8 mouse cellular contexts compared by ENCODE assay signal in genomic region chr4:43560976-43561375, GRCm38 (mm10). TPM values are rescaled to one million over a fixed set of nuclear protein-coding genes. Genes with fewer than 3 reads are reported as not detected.
DNase-seq lines count a peak whose midpoint lies in the region; ATAC-seq and TF ChIP-seq lines count a peak whose summit lies in the region.

No protein-coding gene starts in this region.

- TF ChIP-seq CTCF in bone marrow macrophage, adult 2 months (IDR thresholded peaks at IDR 0.05; ENCODE audit: low read depth, low read length): no peak

- H3ac ChIP-seq in myocyte (ENCODE audit: control insufficient read depth, insufficient read length): peak overlapping the region; percentile 88

- H3K9ac ChIP-seq in kidney, embryonic 15.5 days: peak overlapping the region; percentile 96
- H3K9ac ChIP-seq in hindbrain, embryonic 16.5 days (ENCODE audit: low read depth, low read length): peak overlapping the region; percentile 96

- H3K4me1 ChIP-seq in kidney, embryonic 15.5 days: peaks cover 58% of the 10 kb centered on the region
- peaks cover 31% of the 10 kb centered on the region for H3K4me1 ChIP-seq in bone marrow macrophage, adult 2 months (ENCODE audit: control insufficient read depth, insufficient read depth, low read length)
- peaks cover 34% of the 10 kb centered on the region for H3K4me1 ChIP-seq in hindbrain, embryonic 16.5 days (ENCODE audit: control insufficient read depth, insufficient read depth, low read depth, low read length)

- H3K9me3 ChIP-seq in kidney, embryonic 15.5 days (replicated peaks): no peaks in the 10 kb centered on the region
- no peaks in the 10 kb centered on the region for H3K9me3 ChIP-seq in hindbrain, embryonic 16.5 days (ENCODE audit: control insufficient read depth, low read length)

- ATAC-seq in kidney, embryonic 15.5 days (replicated peaks; ENCODE audit: low FRiP score): no peak
- ATAC-seq in hindbrain, embryonic 16.5 days: no peak
- no peak for ATAC-seq in megakaryocyte progenitor cell, adult 5-6 weeks (replicated peaks; ENCODE audit: poor library complexity)

- DNase-seq in kidney, postnatal 10 days: no peak
- DNase-seq in adrenal gland, adult 18-20 months (ENCODE audit: low spot score in 2 of 2): no peak
- DNase-seq in right cerebral cortex, postnatal 10 days (ENCODE audit: low spot score in 2 of 2): no peak

- H3K79me2 ChIP-seq in myocyte (ENCODE audit: control insufficient read depth, insufficient read depth): peaks cover 58% of the 10 kb centered on the region

- no peaks in the 10 kb centered on the region for H3K27me3 ChIP-seq in kidney, embryonic 15.5 days
- H3K27me3 ChIP-seq in hindbrain, embryonic 16.5 days (replicated peaks; ENCODE audit: control insufficient read depth, insufficient read depth, low read length): no peaks in the 10 kb centered on the region
- no peaks in the 10 kb centered on the region for H3K27me3 ChIP-seq in myocyte (ENCODE audit: control insufficient read depth, insufficient read depth, insufficient read length)

- peak overlapping the region; percentile 100 for H3K27ac ChIP-seq in kidney, embryonic 15.5 days
- H3K27ac ChIP-seq in bone marrow macrophage, adult 2 months (ENCODE audit: insufficient read depth, low read depth, low read length): peak overlapping the region; percentile 96
- H3K27ac ChIP-seq in hindbrain, embryonic 16.5 days (ENCODE audit: low read depth, low read length): no peak overlapping the region

- WGBS in kidney, embryonic 15.5 days: 12% methylated on average over 2 of the region's 2 CpGs
- WGBS in hindbrain, embryonic 16.5 days: 40% methylated on average over 2 of the region's 2 CpGs

- peak overlapping the region; percentile 90 for H3K4me3 ChIP-seq in kidney, embryonic 15.5 days (replicated peaks)
- peak overlapping the region; percentile 86 for H3K4me3 ChIP-seq in bone marrow macrophage, adult 2 months (ENCODE audit: insufficient read depth, low read length)
- H3K4me3 ChIP-seq in hindbrain, embryonic 16.5 days (ENCODE audit: low read length): peak overlapping the region; percentile 72
- peak overlapping the region; percentile 82 for H3K4me3 ChIP-seq in myocyte

- peak overlapping the region; percentile 85 for H3K4me2 ChIP-seq in kidney, embryonic 15.5 days
- H3K4me2 ChIP-seq in hindbrain, embryonic 16.5 days (ENCODE audit: low read length): peak overlapping the region; percentile 95
- H3K4me2 ChIP-seq in myocyte (ENCODE audit: low read depth): peak overlapping the region; percentile 96

- TF ChIP-seq POLR2A in bone marrow macrophage, adult 2 months (IDR thresholded peaks at IDR 0.05; ENCODE audit: borderline replicate concordance, low read depth, low read length): no peak
- no peak for TF ChIP-seq POLR2A in myocyte (IDR thresholded peaks at IDR 0.05; ENCODE audit: insufficient read length, low read depth)

- H3K36me3 ChIP-seq in kidney, embryonic 15.5 days: peaks cover 30% of the 10 kb centered on the region
- H3K36me3 ChIP-seq in hindbrain, embryonic 16.5 days (ENCODE audit: control insufficient read depth, insufficient read depth, low read length): peaks cover 15% of the 10 kb centered on the region
- peaks cover 21% of the 10 kb centered on the region for H3K36me3 ChIP-seq in myocyte (ENCODE audit: control insufficient read depth, insufficient read depth)

TF ChIP-seq in myocyte, 11 proteins besides CTCF, POLR2A, EP300 and RAD21:
- no peak for TF ChIP-seq TCF3 (IDR thresholded peaks at IDR 0.05; ENCODE audit: insufficient read length, low read depth)
- no peak for TF ChIP-seq REST (IDR thresholded peaks at IDR 0.05; ENCODE audit: insufficient read depth, insufficient read length)
- TF ChIP-seq USF1 (IDR thresholded peaks at IDR 0.05; ENCODE audit: low read depth): no peak
- TF ChIP-seq MAX (IDR thresholded peaks at IDR 0.05; ENCODE audit: low read depth): no peak
- no peak for TF ChIP-seq POLR2AphosphoS2 (IDR thresholded peaks at IDR 0.05; ENCODE audit: insufficient read length, low read depth)
- no peak for TF ChIP-seq MYOG (IDR thresholded peaks at IDR 0.05; ENCODE audit: control insufficient read depth in 1 of 3, insufficient read depth in 1 of 3, insufficient read length in 2 of 3, low read depth in 2 of 3)
- TF ChIP-seq SRF (IDR thresholded peaks at IDR 0.05; ENCODE audit: control insufficient read depth, insufficient read length, low read depth): no peak
- TF ChIP-seq MYOD1 (IDR thresholded peaks at IDR 0.05; ENCODE audit: control insufficient read depth in 1 of 3, insufficient read length in 2 of 3, low read depth in 2 of 3): no peak
- no peak for TF ChIP-seq E2F4 (IDR thresholded peaks at IDR 0.05; ENCODE audit: insufficient read depth)
TF ChIP-seq in myocyte: peak in this region for 0.

RNA-seq across cellular contexts. Expression of gene Creb3, which starts 1.2 kb away (rescaled TPM):
- polyA plus RNA-seq in kidney, embryonic 15.5 days (2015; fragmentation: Nextera tagmentation; extraction: Ambion mirVana): 61.6 and 66.4 TPM in 2 replicates
- 50.7 and 54.0 TPM in 2 replicates for polyA plus RNA-seq in bone marrow macrophage, adult 2 months (2012; ENCODE audit: insufficient read depth, insufficient read length, missing spikeins)
- 90.8 and 94.1 TPM in 2 replicates for polyA plus RNA-seq in hindbrain, embryonic 16.5 days (2015; fragmentation: Nextera tagmentation; extraction: Ambion mirVana)
- polyA plus RNA-seq in myocyte (2012; fragmentation: generic; extraction: Trizol): 73.9 TPM
- total RNA-seq in adrenal gland, adult 18-20 months (2021): 100 to 1,000 TPM in 1 of 2 experiments, 10 to 100 TPM in 1; 95.8 to 144 TPM
- total RNA-seq in megakaryocyte progenitor cell, adult 5-6 weeks (2015): 8.9 and 10.3 TPM in 2 replicates
- total RNA-seq in megakaryocyte progenitor cell, adult 5-6 weeks (2017): 41.6 and 64.7 TPM in 2 replicates

RNA-seq across cellular contexts. Expression of gene Tln1, which starts 1.5 kb away (rescaled TPM):
- 71.8 and 81.0 TPM in 2 replicates for polyA plus RNA-seq in kidney, embryonic 15.5 days (2015; fragmentation: Nextera tagmentation; extraction: Ambion mirVana)
- polyA plus RNA-seq in bone marrow macrophage, adult 2 months (2012; ENCODE audit: insufficient read depth, insufficient read length, missing spikeins): 168 and 219 TPM in 2 replicates
- 56.2 and 61.1 TPM in 2 replicates for polyA plus RNA-seq in hindbrain, embryonic 16.5 days (2015; fragmentation: Nextera tagmentation; extraction: Ambion mirVana)
- 225 TPM for polyA plus RNA-seq in myocyte (2012; fragmentation: generic; extraction: Trizol)
- total RNA-seq in adrenal gland, adult 18-20 months (2021): 100 to 1,000 TPM; 167 to 208 TPM
- total RNA-seq in megakaryocyte progenitor cell, adult 5-6 weeks (2015): 125 and 138 TPM in 2 replicates
- total RNA-seq in megakaryocyte progenitor cell, adult 5-6 weeks (2017): 167 and 253 TPM in 2 replicates

RNA-seq across cellular contexts. Expression of gene Rgp1, which starts 17.5 kb away (rescaled TPM):
- 29.3 and 30.7 TPM in 2 replicates for polyA plus RNA-seq in kidney, embryonic 15.5 days (2015; fragmentation: Nextera tagmentation; extraction: Ambion mirVana)
- polyA plus RNA-seq in bone marrow macrophage, adult 2 months (2012; ENCODE audit: insufficient read depth, insufficient read length, missing spikeins): 15.8 and 17.3 TPM in 2 replicates
- 17.8 and 23.5 TPM in 2 replicates for polyA plus RNA-seq in hindbrain, embryonic 16.5 days (2015; fragmentation: Nextera tagmentation; extraction: Ambion mirVana)
- polyA plus RNA-seq in myocyte (2012; fragmentation: generic; extraction: Trizol): 28.6 TPM
- 10 to 100 TPM; 40.7 to 48.7 TPM for total RNA-seq in adrenal gland, adult 18-20 months (2021)
- total RNA-seq in megakaryocyte progenitor cell, adult 5-6 weeks (2015): 20.6 and 23.3 TPM in 2 replicates
- 8.7 and 14.5 TPM in 2 replicates for total RNA-seq in megakaryocyte progenitor cell, adult 5-6 weeks (2017)

RNA-seq across cellular contexts. Expression of gene Gba2, which starts 17.7 kb away (rescaled TPM):
- 20.4 and 22.7 TPM in 2 replicates for polyA plus RNA-seq in kidney, embryonic 15.5 days (2015; fragmentation: Nextera tagmentation; extraction: Ambion mirVana)
- polyA plus RNA-seq in bone marrow macrophage, adult 2 months (2012; ENCODE audit: insufficient read depth, insufficient read length, missing spikeins): 9.6 and 11.3 TPM in 2 replicates
- polyA plus RNA-seq in hindbrain, embryonic 16.5 days (2015; fragmentation: Nextera tagmentation; extraction: Ambion mirVana): 54.0 and 59.3 TPM in 2 replicates
- 5.9 TPM for polyA plus RNA-seq in myocyte (2012; fragmentation: generic; extraction: Trizol)
- total RNA-seq in adrenal gland, adult 18-20 months (2021): 1 to 10 TPM; 8.2 to 8.3 TPM
- 4.8 and 9.3 TPM in 2 replicates for total RNA-seq in megakaryocyte progenitor cell, adult 5-6 weeks (2015)
- total RNA-seq in megakaryocyte progenitor cell, adult 5-6 weeks (2017): 7.2 and 8.1 TPM in 2 replicates

RNA-seq across cellular contexts. Expression of gene Msmp, which starts 23.3 kb away (rescaled TPM):
- polyA plus RNA-seq in kidney, embryonic 15.5 days (2015; fragmentation: Nextera tagmentation; extraction: Ambion mirVana): 1.3 and 2.6 TPM in 2 replicates
- polyA plus RNA-seq in bone marrow macrophage, adult 2 months (2012; ENCODE audit: insufficient read depth, insufficient read length, missing spikeins): not detected in 2 replicates
- polyA plus RNA-seq in hindbrain, embryonic 16.5 days (2015; fragmentation: Nextera tagmentation; extraction: Ambion mirVana): 0.71 and 0.94 TPM in 2 replicates
- polyA plus RNA-seq in myocyte (2012; fragmentation: generic; extraction: Trizol): not detected
- total RNA-seq in adrenal gland, adult 18-20 months (2021): under 1 TPM; 0.70 to 0.73 TPM
- not detected in 2 replicates for total RNA-seq in megakaryocyte progenitor cell, adult 5-6 weeks (2015)
- not detected in 2 replicates for total RNA-seq in megakaryocyte progenitor cell, adult 5-6 weeks (2017)
